ENCODE assay signal across 10 mouse cellular contexts in the genomic region with DNA sequence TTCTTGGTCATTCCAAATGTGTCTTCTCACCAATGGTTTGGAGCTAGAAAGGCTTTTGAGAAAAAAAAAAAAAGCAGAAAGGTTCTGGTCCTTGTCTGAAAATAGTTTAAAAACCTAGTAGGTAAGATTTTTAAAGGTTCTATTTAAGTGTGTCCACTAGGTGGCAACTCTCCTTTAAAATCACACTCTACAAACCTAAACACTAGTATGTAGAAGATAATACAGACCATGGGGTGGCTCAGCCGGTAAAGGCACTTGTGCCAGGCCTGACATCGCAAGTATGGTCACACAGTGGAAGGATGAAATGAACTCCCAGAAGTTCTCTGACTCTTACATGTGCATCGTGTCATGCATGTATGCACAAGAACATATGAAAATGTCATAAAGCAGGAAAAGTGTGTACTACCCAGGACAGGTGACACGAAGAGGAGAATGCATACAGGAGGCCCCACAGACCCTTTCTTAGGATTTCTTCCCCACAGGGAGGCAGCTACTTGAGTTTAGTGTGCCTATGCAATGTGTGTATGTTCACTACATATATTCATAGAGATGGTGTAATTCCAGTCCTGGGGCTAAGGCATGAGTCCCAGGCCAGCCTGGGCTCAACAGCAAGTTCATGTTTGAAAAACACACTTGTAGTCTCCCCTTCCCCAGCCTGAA. TPM values are rescaled to one million over a fixed set of nuclear protein-coding genes. Genes with fewer than 3 reads are reported as not detected.
DNase-seq lines count a peak whose midpoint lies in the region; TF ChIP-seq lines count a peak whose summit lies in the region.
"Had no signal": no experiment of that assay in that cellular context is flagged by ENCODE, and none has a peak within 500 bp of the region (broad histone marks: within the 10 kb centered on the region; RNA-seq: fewer than 3 reads in every experiment).

No protein-coding gene starts in this region.

- no peak for TF ChIP-seq POLR2A in heart, adult 2 months (IDR thresholded peaks at IDR 0.05; ENCODE audit: insufficient read depth, low read depth, low read length)
- no peak for TF ChIP-seq POLR2A in small intestine, adult 2 months (IDR thresholded peaks at IDR 0.05; ENCODE audit: low read depth, low read length)

- TF ChIP-seq CTCF in heart, adult 2 months (IDR thresholded peaks at IDR 0.05): peak; percentile 72
- TF ChIP-seq CTCF in small intestine, adult 2 months (IDR thresholded peaks at IDR 0.05; ENCODE audit: extremely low read depth, insufficient read length, insufficient replicate concordance, low read depth, low read length): peak; percentile 44; the same call in 1 of the 2 replicates

- TF ChIP-seq EP300 in heart, adult 2 months (IDR thresholded peaks at IDR 0.05; ENCODE audit: insufficient read depth, low read depth, low read length): no peak

- 32% methylated on average over 4 of the region's 4 CpGs for WGBS in heart, adult 2 months
- 39% methylated on average over 4 of the region's 4 CpGs for WGBS in small intestine, adult 2 months

- H3K27ac ChIP-seq in heart, adult 2 months: no peak overlapping the region
- H3K27ac ChIP-seq in small intestine, adult 2 months (ENCODE audit: insufficient read depth, low read depth, low read length): no peak overlapping the region

- H3K9ac ChIP-seq in heart, adult 2 months (ENCODE audit: low read depth, low read length): no peak overlapping the region

- intact Hi-C loops in heart, adult 2 months (cut with DNase I): loop anchor here (5.0 to 10.0 kb wide), 2 partner anchors 61 to 194 kb away; no protein-coding TSS in a partner anchor
- intact Hi-C loops in heart, postnatal 14 days (cut with DNase I): loop anchor here (5.0 kb wide), 2 partner anchors 54 to 114 kb away; no protein-coding TSS in a partner anchor

- no peak overlapping the region for H3K4me3 ChIP-seq in heart, adult 2 months
- no peak overlapping the region for H3K4me3 ChIP-seq in small intestine, adult 2 months (ENCODE audit: low read depth, low read length)
- H3K4me3 ChIP-seq: myocyte had no signal

- peak in 1 of 2 experiments; percentile 29 for DNase-seq in heart, adult 2 months
- DNase-seq in heart, postnatal 14 days: no peak
- DNase-seq in thymus, postnatal 0 days (ENCODE audit: low spot score): peak; percentile 27
- DNase-seq in thymus, adult 18-20 months: no peak
- DNase-seq in forelimb bud, embryonic 11.5 days (ENCODE audit: low read depth, low spot score): peak; percentile 11
- no peak for DNase-seq in right cerebral cortex, postnatal 36 days (ENCODE audit: low spot score in 2 of 2)
- DNase-seq in adrenal gland, adult 2 months: no peak

- H3K4me1 ChIP-seq in heart, adult 2 months (ENCODE audit: control insufficient read depth, insufficient read depth, low read length): no peaks in the 10 kb centered on the region
- H3K4me1 ChIP-seq in small intestine, adult 2 months (ENCODE audit: control insufficient read depth, insufficient read depth, insufficient read length, low read length): no peaks in the 10 kb centered on the region

- H3K36me3 ChIP-seq in heart, adult 2 months (ENCODE audit: control insufficient read depth, insufficient read depth, low read length): no peaks in the 10 kb centered on the region
- H3K36me3 ChIP-seq in small intestine, adult 2 months (ENCODE audit: control insufficient read depth, insufficient read depth, low read length): peaks cover 19% of the 10 kb centered on the region

- no peaks in the 10 kb centered on the region for H3K27me3 ChIP-seq in heart, adult 2 months (ENCODE audit: control insufficient read depth, insufficient read depth, low read length)
- no peaks in the 10 kb centered on the region for H3K27me3 ChIP-seq in small intestine, adult 2 months (ENCODE audit: control insufficient read depth, insufficient read depth, low read length)

- H3K79me2 ChIP-seq in heart, adult 2 months (replicated peaks; ENCODE audit: control insufficient read depth, insufficient read depth, low read length): no peaks in the 10 kb centered on the region

RNA-seq across cellular contexts. Expression of a gene that starts 17.3 kb away (rescaled TPM):
- total RNA-seq in heart, adult 2 months (2021): not detected
- polyA plus RNA-seq in heart, adult 2 months (2012; rRNA removed): not detected in 2 replicates
- total RNA-seq in heart, postnatal 14 days (2021): not detected
- polyA plus RNA-seq in thymus, postnatal 0 days (2015; fragmentation: Nextera tagmentation; extraction: Ambion mirVana): not detected in 2 replicates
- not detected in 2 replicates for polyA plus RNA-seq in small intestine, adult 2 months (2012; rRNA removed)
- not detected for total RNA-seq in adrenal gland, adult 2 months (2021)
- not detected in 2 replicates for polyA plus RNA-seq in adrenal gland, adult 2 months (2012; rRNA removed)
- polyA plus RNA-seq: intestine, embryonic 14.5 days; myocyte had no signal

RNA-seq across cellular contexts. Expression of a gene that starts 35.8 kb away (rescaled TPM):
- total RNA-seq in heart, adult 2 months (2021): 10 to 100 TPM; 50.7 to 53.9 TPM
- 54.2 and 59.7 TPM in 2 replicates for polyA plus RNA-seq in heart, adult 2 months (2012; rRNA removed)
- 10 to 100 TPM; 44.0 to 48.4 TPM for total RNA-seq in heart, postnatal 14 days (2021)
- polyA plus RNA-seq in thymus, postnatal 0 days (2015; fragmentation: Nextera tagmentation; extraction: Ambion mirVana): 47.5 and 66.9 TPM in 2 replicates
- polyA plus RNA-seq in small intestine, adult 2 months (2012; rRNA removed): 24.4 and 41.8 TPM in 2 replicates
- total RNA-seq in adrenal gland, adult 2 months (2021): 10 to 100 TPM; 51.9 to 88.4 TPM
- polyA plus RNA-seq in adrenal gland, adult 2 months (2012; rRNA removed): 43.6 and 61.8 TPM in 2 replicates

RNA-seq across cellular contexts. Expression of a gene that starts 40.6 kb away (rescaled TPM):
- total RNA-seq in heart, adult 2 months (2021): 10 to 100 TPM; 44.8 to 56.4 TPM
- polyA plus RNA-seq in heart, adult 2 months (2012; rRNA removed): 43.0 and 47.6 TPM in 2 replicates
- total RNA-seq in heart, postnatal 14 days (2021): 10 to 100 TPM; 29.3 to 40.9 TPM
- 4.4 and 6.4 TPM in 2 replicates for polyA plus RNA-seq in thymus, postnatal 0 days (2015; fragmentation: Nextera tagmentation; extraction: Ambion mirVana)
- polyA plus RNA-seq in small intestine, adult 2 months (2012; rRNA removed): 12.7 and 16.4 TPM in 2 replicates
- 100 to 1,000 TPM; 117 to 142 TPM for total RNA-seq in adrenal gland, adult 2 months (2021)
- polyA plus RNA-seq in adrenal gland, adult 2 months (2012; rRNA removed): 69.8 and 78.4 TPM in 2 replicates

Comparison
In these comparisons a context has a peak if more than half of its experiments do, and no peak if none do; other contexts are left out.
1. DNase-seq: peak in thymus, postnatal 0 days (single experiment) and forelimb bud, embryonic 11.5 days (single experiment); none in heart, postnatal 14 days (0 of 2), thymus, adult 18-20 months (0 of 2), right cerebral cortex, postnatal 36 days (0 of 2) and adrenal gland, adult 2 months (single experiment).